Mouse (Mus musculus): ENCODE measurements around the gene Ano8. TPM values are rescaled to one million over a fixed set of nuclear protein-coding genes. Genes with fewer than 3 reads are reported as not detected.

Ano8 gene
- total RNA-seq, 1 experiment: 10.6 TPM

GRCm38 (mm10) chr8:71504349-71504748 lies 18.6 kb upstream of the Ano8 start:
- H3K27ac ChIP-seq (ENCODE audit: insufficient read depth, low read depth, low read length, poor library complexity, severe bottlenecking): no peak overlapping the region
- no peak overlapping the region for H3K4me3 ChIP-seq (ENCODE audit: insufficient read depth in 1 of 2, low read depth in 1 of 2, low read length in 2 of 2, poor library complexity in 1 of 2, severe bottlenecking in 1 of 2)
- H3K4me1 ChIP-seq (ENCODE audit: control insufficient read depth in 2 of 2, insufficient read depth in 2 of 2, low read length in 2 of 2, poor library complexity in 1 of 2): peaks cover 4 to 11% of the 10 kb centered on the region in 2 experiments; a peak in 2 of 4 replicates
- no peak overlapping the region for H3K9ac ChIP-seq (ENCODE audit: insufficient read depth, low read depth, low read length, poor library complexity, severe bottlenecking)
- TF ChIP-seq CHD2 (IDR thresholded peaks at IDR 0.05; ENCODE audit: low read depth, low read length) (no peak), MAFK (IDR thresholded peaks at IDR 0.05; ENCODE audit: insufficient read depth, low read depth, low read length) (no peak), HCFC1 (IDR thresholded peaks at IDR 0.05; ENCODE audit: borderline replicate concordance, insufficient read depth, low read length) (no peak), ZC3H11A (IDR thresholded peaks at IDR 0.05; ENCODE audit: borderline replicate concordance, low read depth, low read length) (no peak), ZNF384 (IDR thresholded peaks at IDR 0.05; ENCODE audit: low read depth, low read length) (no peak)
- no peaks in the 10 kb centered on the region; the same call in 1 of the 2 replicates for H3K36me3 ChIP-seq (ENCODE audit: control insufficient read depth, insufficient read depth, low read length, poor library complexity, severe bottlenecking)
- H3K9me3 ChIP-seq (ENCODE audit: control insufficient read depth, insufficient read depth, low read depth, low read length): no peaks in the 10 kb centered on the region
- no peak for DNase-seq (ENCODE audit: low read depth, low spot score)
- in situ Hi-C loops (cut with MboI; ENCODE audit: low sequenced_read_pairs in 2 of 2, unreplicated experiment in 2 of 2): no loop called here

- in situ Hi-C loops (cut with MboI; ENCODE audit: low sequenced_read_pairs in 2 of 2, unreplicated experiment in 2 of 2): no loop called here
- peaks cover 3% of the 10 kb centered on the region; the same call in 1 of the 2 replicates for H3K36me3 ChIP-seq (ENCODE audit: control insufficient read depth, insufficient read depth, low read length, poor library complexity, severe bottlenecking)
- peaks cover 2 to 32% of the 10 kb centered on the region in 2 experiments; a peak in 2 of 4 replicates for H3K4me1 ChIP-seq (ENCODE audit: control insufficient read depth in 2 of 2, insufficient read depth in 2 of 2, low read length in 2 of 2, poor library complexity in 1 of 2)
- H3K9me3 ChIP-seq (ENCODE audit: control insufficient read depth, insufficient read depth, low read depth, low read length): no peaks in the 10 kb centered on the region
- H3K9ac ChIP-seq (ENCODE audit: insufficient read depth, low read depth, low read length, poor library complexity, severe bottlenecking): peak overlapping the region; percentile 49; the same call in 1 of the 2 replicates
- 0 out of 4 replicates have a peak overlapping the region, but pooled peaks of 1 of the 2 experiments have one; percentile 19 for H3K4me3 ChIP-seq (ENCODE audit: insufficient read depth in 1 of 2, low read depth in 1 of 2, low read length in 2 of 2, poor library complexity in 1 of 2, severe bottlenecking in 1 of 2)
- no peak for DNase-seq (ENCODE audit: low read depth, low spot score)
- TF ChIP-seq ZC3H11A (IDR thresholded peaks at IDR 0.05; ENCODE audit: borderline replicate concordance, low read depth, low read length) (no peak), MAFK (IDR thresholded peaks at IDR 0.05; ENCODE audit: insufficient read depth, low read depth, low read length) (no peak), CHD2 (IDR thresholded peaks at IDR 0.05; ENCODE audit: low read depth, low read length) (no peak), HCFC1 (IDR thresholded peaks at IDR 0.05; ENCODE audit: borderline replicate concordance, insufficient read depth, low read length) (no peak), ZNF384 (IDR thresholded peaks at IDR 0.05; ENCODE audit: low read depth, low read length) (no peak)
- peak overlapping the region; percentile 88 for H3K27ac ChIP-seq (ENCODE audit: insufficient read depth, low read depth, low read length, poor library complexity, severe bottlenecking)
Observed at GRCm38 (mm10) chr8:71498816-71499690, 13.3 kb upstream of the Ano8 start.

GRCm38 (mm10) chr8:71497881-71498501 lies 12.2 kb upstream of the Ano8 start:
- Histone ChIP-seq H3K9ac (ENCODE audit: insufficient read depth, low read depth, low read length, poor library complexity, severe bottlenecking) (peak overlapping the region; percentile 49; the same call in 1 of the 2 replicates), H3K4me3 (ENCODE audit: insufficient read depth in 1 of 2, low read depth in 1 of 2, low read length in 2 of 2, poor library complexity in 1 of 2, severe bottlenecking in 1 of 2) (peak overlapping the region in 1 of 2 experiments; percentile 29; a peak in 1 of 4 replicates), H3K36me3 (ENCODE audit: control insufficient read depth, insufficient read depth, low read length, poor library complexity, severe bottlenecking) (peaks cover 3% of the 10 kb centered on the region; the same call in 1 of the 2 replicates), H3K27ac (ENCODE audit: insufficient read depth, low read depth, low read length, poor library complexity, severe bottlenecking) (peak overlapping the region; percentile 47; the same call in 1 of the 2 replicates), H3K4me1 (ENCODE audit: control insufficient read depth in 2 of 2, insufficient read depth in 2 of 2, low read length in 2 of 2, poor library complexity in 1 of 2) (peaks cover 2 to 32% of the 10 kb centered on the region in 2 experiments; a peak in 2 of 4 replicates), H3K9me3 (ENCODE audit: control insufficient read depth, insufficient read depth, low read depth, low read length) (no peaks in the 10 kb centered on the region)
- TF ChIP-seq HCFC1 (IDR thresholded peaks at IDR 0.05; ENCODE audit: borderline replicate concordance, insufficient read depth, low read length) (no peak), CHD2 (IDR thresholded peaks at IDR 0.05; ENCODE audit: low read depth, low read length) (no peak), ZNF384 (IDR thresholded peaks at IDR 0.05; ENCODE audit: low read depth, low read length) (no peak), ZC3H11A (IDR thresholded peaks at IDR 0.05; ENCODE audit: borderline replicate concordance, low read depth, low read length) (no peak), MAFK (IDR thresholded peaks at IDR 0.05; ENCODE audit: insufficient read depth, low read depth, low read length) (no peak)
- no peak for DNase-seq (ENCODE audit: low read depth, low spot score)
- in situ Hi-C loops (cut with MboI; ENCODE audit: low sequenced_read_pairs in 2 of 2, unreplicated experiment in 2 of 2): no loop called here

GRCm38 (mm10) chr8:71497077-71497645 lies 11.4 kb upstream of the Ano8 start:
- no peak overlapping the region for H3K4me3 ChIP-seq (ENCODE audit: insufficient read depth in 1 of 2, low read depth in 1 of 2, low read length in 2 of 2, poor library complexity in 1 of 2, severe bottlenecking in 1 of 2)
- peaks cover 11% of the 10 kb centered on the region for H3K36me3 ChIP-seq (ENCODE audit: control insufficient read depth, insufficient read depth, low read length, poor library complexity, severe bottlenecking)
- in situ Hi-C loops (cut with MboI; ENCODE audit: low sequenced_read_pairs in 2 of 2, unreplicated experiment in 2 of 2): no loop called here
- no peak for DNase-seq (ENCODE audit: low read depth, low spot score)
- peaks cover 2 to 32% of the 10 kb centered on the region in 2 experiments; a peak in 2 of 4 replicates for H3K4me1 ChIP-seq (ENCODE audit: control insufficient read depth in 2 of 2, insufficient read depth in 2 of 2, low read length in 2 of 2, poor library complexity in 1 of 2)
- H3K9me3 ChIP-seq (ENCODE audit: control insufficient read depth, insufficient read depth, low read depth, low read length): no peaks in the 10 kb centered on the region
- no peak for TF ChIP-seq ZNF384 (IDR thresholded peaks at IDR 0.05; ENCODE audit: low read depth, low read length)
- TF ChIP-seq ZC3H11A (IDR thresholded peaks at IDR 0.05; ENCODE audit: borderline replicate concordance, low read depth, low read length): no peak
- TF ChIP-seq CHD2 (IDR thresholded peaks at IDR 0.05; ENCODE audit: low read depth, low read length): no peak
- no peak for TF ChIP-seq HCFC1 (IDR thresholded peaks at IDR 0.05; ENCODE audit: borderline replicate concordance, insufficient read depth, low read length)
- TF ChIP-seq MAFK (IDR thresholded peaks at IDR 0.05; ENCODE audit: insufficient read depth, low read depth, low read length): no peak
- no peak overlapping the region; the same call in 1 of the 2 replicates for H3K27ac ChIP-seq (ENCODE audit: insufficient read depth, low read depth, low read length, poor library complexity, severe bottlenecking)
- H3K9ac ChIP-seq (ENCODE audit: insufficient read depth, low read depth, low read length, poor library complexity, severe bottlenecking): no peak overlapping the region
